Mouse (Mus musculus) c-Kit-positive CD71-negative TER-119-negative erythroid progenitor cells, embryonic 14.5 days (primary cell): ENCODE data around the gene Fndc7.
"Not testable (repeated sequence)": the region's sequence is repeated elsewhere in the genome, so short reads cannot be mapped to it uniquely, and the experiment has no call there.

ENCODE experiments used
- DNase-seq: peaks from one replicate; pipeline ENCODE4 v3.0.0-alpha.2; 2013; ENCODE audit warnings: low read depth

Fndc7 gene

DNA sequence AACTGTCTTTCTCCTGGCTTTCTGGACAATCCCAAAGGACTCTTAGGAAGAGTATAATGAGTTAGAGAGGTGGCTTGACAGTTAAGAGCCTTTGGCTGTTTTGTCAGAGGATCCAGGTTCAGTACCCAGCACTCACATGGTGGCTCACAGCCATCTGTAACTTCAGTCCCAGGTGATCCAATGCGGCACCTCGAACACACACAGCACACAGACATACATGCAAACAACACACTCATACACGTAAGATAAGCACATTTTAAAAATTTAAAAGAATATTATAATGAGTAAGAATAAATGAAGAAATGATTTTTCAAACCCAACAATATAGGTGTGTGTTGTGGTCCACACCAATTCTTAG, 2.2 kb downstream of the Fndc7 start:
- DNase-seq = no peak

DNA sequence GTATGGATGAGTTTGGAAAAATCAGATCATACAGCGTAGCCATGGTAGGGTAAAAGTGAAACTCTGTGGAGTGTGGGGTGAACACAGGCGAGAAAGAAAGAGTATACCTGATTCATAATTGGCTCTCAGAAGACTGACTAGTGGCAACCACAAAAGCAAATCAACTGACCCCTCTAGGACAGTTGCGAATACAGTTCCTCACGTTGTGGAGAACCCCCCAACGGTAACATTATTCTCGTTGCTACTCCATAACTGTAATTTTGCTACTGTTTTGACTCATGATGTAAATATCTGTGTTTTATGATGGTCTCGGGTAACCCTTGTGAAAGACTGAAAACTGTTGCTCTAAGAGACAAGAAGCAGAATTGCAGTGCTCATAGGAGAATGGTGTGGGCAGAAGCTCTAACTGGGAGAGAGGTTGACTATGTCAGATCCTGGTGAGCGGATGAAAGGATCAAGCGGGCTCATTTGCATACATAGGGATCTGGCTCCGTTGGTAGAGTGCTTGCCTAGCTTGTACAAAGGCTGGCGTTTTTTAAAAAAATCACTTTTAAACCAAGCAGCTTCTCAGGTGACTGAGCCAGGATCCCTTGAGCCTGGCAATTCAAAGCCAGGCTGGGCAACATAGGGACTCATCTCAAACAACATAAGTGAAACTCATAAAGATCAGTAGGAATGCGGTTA, 2.7 kb downstream of the Fndc7 start:
- DNase-seq = no peak

DNA sequence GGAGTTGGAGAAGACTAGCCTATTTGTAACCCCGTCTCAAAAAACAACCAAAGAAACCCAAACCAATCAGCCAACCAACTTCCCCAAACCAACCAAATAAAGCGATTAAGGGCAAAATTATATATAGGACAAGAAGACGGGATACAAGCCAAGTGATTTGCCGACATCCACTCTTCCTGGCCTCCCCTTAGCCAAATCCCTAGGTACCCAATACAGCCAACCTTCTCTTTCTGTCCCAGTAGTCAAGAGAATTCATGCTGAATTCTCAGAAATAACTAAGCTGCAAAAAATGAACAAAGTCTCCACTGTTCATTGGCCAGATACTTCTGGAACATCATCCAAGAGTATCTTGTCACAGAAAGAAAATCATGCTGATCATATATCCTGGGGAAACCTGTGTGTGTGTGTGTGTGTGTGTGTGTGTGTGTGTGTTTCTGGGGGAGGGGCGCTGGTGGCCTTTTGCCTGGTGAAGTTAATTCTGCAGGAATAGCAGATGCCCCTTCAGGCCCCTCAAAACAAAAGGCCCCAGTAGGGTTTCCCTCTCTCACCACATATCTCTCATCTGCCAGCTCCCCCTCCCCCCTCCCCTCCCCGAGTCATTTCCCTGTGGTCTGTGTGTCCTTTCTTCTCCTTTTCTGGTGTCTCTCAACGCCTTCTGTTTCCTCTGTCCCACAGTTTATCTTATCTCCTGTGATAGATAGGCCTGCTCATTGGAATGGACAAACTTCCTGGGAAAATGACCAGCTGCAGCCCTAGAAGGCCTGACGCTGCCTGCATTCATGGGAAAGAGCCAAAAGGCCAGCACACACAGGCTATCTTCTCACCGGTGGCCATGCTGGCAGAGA, 3.9 kb downstream of the Fndc7 start:
- no peak for DNase-seq

DNA sequence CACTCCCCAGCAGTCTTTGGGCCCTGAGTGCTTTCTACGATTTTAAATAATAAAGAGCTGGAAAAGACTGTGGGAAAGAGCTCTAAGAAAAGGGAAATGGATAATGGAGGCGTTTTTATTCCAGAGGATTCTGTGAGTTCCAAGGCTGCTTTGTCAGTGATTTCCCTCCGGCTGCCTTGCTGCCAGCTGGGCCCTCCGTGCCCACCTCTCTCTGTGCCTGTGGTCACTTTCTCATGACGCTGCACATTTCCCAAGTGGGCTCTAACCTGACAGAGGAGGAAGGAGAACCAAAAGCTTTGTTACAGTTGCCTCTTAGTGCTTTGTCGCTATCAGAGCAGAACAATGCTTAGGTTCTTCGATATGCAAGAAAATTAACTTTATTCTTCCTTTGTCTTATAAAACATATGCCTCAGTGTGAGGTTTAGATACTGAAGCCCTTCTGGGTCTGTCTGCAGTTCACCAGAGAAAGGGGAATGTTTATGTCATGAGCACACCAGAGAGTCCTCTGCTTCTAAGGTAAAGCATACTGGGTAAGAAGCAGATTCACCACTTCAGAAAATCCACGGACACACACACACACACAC, 5.0 kb downstream of the Fndc7 start:
- DNase-seq = no peak

DNA sequence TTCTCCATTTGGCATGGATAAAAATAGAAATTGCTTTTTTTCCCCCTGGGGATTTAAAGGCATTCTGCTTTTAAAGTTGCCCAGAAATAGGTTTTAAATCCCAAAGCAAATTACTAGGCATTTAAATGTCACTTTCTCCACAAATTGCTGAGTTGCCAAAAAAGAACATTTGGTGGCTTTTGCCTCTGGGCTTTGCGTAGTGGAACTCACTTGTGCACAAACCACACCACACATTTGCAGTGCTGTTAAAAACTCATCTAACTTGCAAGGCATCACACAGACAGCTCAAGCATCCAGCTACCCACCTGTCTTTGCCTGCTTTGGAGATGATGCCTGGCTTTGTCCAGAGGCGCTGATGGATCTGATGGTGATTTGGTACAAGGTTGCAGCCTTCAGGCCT, 6.7 kb downstream of the Fndc7 start:
- no peak for DNase-seq

DNA sequence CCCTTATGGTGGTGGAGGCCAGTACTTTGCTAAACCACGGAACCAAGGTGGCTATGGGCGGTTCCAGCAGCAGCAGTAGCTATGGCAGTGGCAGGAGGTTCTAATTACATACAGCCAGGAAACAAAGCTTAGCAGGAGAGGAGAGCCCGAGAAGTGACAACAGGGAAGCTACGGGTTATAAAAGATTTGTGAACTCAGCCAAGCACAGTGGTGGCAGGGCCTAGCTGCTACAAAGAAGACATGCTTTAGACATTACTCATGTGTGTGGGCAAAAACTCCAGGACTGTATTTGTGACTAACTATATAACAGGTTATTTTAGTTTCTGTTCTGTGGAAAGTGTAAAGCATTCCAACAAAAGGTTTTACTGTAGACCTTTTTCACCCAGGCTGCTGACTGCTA, 7.9 kb downstream of the Fndc7 start:
- DNase-seq = not testable (repeated sequence)

DNA sequence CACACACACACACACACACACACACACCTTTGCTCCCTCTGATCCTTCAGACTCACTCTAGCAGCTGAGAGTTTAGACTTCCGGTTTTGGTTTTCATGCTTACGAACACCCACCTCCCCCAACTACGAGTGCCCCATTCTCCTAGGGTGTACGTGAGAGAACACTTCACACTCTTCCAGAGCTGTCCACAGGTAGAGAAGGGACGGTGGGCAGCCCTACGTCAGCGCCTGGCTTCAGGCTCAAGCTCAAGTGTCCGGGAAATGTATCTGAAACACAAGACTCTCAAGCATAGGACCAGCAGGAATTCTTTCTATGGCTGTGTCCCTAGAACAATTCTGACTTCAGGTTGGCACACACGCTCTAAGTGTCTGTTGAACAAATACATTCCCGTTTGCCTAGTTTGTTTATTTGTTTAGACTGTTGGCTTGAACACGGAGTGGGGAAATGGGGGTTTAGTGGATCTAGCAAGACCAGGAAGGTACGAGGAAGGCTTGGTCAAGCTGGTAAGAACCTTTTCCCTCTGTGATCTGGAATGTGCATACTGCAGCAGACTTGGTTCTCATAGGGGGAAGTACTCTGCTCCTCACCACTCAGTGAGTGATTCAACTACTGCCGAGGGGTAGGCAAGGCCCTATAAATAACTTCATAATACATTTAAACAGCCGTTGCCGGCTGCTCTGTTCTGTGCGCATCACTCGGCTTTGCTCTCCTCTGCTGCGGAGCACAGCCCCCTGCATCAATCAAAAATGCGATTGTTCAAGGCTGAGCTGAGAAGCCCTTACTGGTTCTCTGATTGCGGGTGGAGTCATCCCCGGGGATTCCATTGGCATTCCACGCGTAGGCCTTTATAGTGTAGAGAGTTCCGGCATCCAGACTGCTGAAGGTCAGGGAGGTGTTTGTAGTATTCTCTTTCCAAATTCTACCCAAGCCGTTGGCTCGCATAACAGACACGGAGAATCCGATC, 9.0 kb downstream of the Fndc7 start:
- no peak for DNase-seq

DNA sequence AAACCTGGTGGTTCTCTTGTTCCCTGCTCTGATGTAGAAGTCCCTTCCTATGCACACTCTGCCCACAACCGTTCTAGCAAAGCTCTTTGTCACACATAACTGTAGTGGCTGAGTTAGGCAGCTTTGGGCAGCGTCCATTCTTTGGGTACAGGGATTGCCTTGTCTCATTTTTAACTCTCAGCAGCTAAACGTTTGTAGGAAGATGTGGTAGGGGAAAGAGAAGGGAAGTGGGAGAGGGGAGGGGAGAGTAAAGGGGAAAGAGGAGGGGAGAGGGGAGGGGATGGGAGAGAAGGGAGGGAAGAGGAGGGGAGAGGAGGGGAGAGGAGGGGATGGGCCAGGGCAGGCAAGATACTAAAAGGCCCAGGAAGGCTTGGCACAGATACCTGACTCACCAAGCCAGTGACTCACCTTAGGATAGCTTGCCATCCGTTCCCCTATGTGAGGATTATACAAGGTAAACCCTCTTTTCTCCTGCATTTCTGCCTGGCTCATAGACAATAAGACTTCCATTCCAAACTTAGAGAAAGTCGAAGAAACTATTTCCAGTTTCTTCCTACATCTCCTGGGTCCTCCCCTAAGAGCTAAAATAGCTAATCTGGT, 9.9 kb downstream of the Fndc7 start:
- DNase-seq = no peak

DNA sequence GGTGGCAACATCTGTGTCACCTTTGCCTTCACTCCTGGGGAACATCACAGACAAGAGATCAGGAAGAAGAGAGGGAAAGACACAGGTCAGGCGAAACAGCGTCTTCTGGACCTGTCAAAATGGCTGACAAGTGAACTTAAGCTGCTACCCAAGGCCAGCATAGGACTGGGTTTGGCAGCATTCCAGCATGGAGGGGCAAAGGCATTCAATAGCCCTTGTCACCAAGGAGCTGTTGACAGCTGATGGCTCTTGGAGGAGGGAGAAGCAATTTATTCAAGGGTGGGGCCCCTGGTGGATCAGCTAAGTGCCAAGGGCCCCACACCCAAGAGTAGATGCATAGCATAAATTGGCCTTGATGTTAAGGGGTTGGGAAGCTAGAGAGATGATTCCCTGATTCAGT, 10.7 kb downstream of the Fndc7 start:
- DNase-seq = no peak

DNA sequence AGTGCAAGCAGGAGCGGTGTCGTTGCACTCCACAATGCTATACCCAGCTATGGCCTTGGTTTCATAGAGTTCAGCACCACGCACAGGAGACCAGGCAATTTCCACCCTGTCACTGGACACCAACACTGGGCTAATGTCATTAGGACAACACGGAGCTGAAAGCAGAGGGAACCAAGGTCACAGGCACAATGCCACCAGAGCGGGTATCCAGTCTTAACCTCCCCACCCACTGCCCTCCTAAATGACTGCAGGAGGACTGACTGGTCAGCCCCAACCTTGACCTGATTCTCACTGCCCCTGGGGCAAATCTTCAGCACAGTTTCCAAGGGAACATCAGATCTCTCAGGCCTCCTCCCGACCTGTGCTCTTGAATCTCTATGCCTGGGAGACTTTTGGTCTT, 19.2 kb downstream of the Fndc7 start:
- no peak for DNase-seq

DNA sequence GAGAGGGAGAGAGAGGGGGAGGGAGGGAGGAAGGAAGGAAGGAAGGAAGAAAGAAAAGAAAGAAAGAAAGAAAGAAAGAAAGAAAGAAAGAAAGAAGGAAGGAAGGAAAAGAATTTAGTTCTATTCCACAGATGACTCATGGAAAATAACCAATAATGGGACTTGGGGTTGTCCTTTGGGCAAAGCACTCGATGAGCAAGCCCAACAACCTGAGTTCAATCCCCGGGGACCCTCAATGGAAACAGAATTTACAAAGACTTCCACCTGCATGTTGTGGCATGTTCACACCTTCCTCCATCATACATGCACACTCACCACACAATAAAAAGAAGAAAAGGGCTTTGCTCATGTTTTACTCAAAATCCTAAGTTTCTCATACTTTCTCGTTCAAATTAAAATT, 22.4 kb downstream of the Fndc7 start:
- no peak for DNase-seq

DNA sequence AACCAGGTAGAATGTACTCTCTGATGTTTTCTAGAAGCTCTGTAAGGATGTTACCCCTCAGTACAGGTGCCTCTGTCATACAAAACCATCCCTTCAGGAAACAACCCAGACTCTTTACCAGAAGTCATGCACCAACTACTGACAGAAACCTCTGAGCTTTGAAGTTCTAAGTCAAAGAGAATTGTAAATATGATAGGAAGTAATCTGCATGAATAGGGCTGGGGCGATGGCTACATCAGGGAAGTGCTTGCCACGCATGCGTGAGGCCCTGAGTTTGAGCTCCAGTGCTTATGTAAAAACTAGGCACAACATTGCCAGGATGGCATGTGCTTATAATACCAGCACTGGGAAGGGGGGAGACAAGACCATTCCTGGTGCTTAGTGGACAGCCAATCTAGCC, 24.1 kb downstream of the Fndc7 start:
- DNase-seq = no peak

DNA sequence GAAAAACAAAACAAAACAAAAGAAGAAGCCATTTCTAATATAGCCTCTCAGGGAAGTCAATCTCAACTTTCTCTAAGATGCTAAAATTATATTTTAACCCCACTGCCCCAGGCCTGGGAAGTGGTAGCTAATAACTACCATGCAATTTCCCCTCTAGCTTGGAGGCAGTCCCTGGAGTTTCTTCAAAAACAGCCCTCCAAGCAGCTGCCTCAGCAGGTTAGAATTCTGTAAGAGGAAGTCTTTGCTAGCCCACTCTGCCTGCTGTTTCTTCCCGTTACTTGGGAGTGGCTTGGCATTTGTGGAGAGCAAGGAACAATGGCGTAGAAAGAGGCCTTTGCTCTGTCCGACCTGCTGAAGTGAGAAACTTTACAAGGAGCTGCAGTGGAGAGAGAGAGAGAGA, 24.7 kb downstream of the Fndc7 start:
- DNase-seq = no peak

DNA sequence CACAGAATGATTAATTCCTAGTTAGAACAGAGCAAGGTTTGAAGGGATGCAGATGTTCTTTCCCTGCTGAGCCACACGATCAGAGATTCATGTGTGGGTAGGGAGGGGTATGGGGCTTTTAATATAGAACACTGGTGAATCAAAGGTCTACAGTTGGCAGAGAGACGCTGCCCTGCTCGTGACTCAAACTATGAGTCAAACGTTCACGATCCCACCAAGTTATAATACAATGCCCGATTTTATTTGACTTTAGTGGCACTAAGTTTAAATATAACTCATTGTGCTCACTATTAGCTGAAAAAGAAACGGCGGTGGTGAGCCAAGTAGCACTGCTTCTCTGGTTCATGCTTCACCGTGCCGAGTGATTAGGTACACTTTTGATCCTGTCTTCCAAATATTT, 26.7 kb downstream of the Fndc7 start:
- DNase-seq = no peak

DNA sequence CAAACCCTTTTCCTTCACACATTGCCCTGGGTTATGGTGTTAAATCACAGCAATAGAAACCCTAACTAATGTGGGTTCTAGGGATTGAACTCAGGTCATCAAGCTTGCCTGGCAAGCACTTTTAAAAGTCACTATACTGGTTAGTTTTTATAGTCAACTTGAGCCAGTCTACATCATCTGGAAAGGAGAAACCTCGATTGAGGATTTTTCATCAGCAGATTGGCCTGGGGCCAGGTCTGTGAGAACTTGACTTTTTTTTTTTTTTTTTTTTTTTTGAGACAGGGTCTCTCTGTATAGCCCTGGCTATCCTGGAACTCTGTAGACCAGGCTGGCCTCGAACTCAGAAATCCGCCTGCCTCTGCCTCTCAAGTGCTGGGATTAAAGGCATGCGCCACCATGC, 27.5 kb downstream of the Fndc7 start:
- not testable (repeated sequence) for DNase-seq

DNA sequence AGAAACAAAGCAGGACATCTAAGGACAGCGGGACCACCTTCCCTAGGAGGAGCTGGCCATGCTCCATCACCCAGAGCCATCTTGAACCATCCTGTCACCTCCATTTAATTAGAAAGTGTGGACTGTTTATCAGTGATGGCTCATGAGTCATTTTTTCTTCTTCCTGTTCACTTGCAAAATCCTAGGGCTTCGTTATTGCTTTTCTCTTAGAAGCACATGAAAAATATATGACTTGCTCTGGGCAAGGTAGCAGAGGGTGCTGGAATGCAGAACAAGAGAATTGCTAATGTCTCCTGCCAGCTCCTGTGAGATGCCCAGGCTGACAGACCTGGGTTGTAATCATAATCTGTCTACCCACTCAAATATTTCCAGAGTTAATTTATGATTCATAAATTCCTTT, 29.0 kb downstream of the Fndc7 start:
- no peak for DNase-seq

DNA sequence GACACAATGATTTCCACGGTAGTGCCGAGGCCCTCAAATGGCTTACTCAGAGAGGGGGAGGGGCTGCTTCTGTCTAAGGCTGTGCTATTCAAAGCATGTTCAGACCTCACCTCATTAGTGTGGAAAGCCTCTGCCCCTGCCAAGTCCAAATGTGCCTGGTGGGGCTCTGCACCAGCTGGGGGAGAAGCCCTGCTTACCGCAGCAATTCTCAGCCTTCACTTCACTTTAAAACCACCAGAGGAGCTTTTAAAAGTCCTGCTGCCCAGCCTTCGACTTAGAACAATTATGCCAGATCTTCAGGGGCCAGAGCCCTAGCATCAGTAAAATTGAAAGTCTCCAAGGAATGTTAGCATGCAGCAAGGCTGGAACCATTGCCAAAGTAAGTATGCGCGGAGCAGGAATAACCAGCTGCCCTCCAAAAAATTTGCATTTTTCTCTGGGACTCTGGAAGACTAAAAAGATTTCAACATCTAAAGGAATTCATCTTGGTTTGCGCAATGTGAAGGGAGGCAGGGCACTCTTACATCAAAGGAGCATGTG, 31.5 kb downstream of the Fndc7 start:
- no peak for DNase-seq

DNA sequence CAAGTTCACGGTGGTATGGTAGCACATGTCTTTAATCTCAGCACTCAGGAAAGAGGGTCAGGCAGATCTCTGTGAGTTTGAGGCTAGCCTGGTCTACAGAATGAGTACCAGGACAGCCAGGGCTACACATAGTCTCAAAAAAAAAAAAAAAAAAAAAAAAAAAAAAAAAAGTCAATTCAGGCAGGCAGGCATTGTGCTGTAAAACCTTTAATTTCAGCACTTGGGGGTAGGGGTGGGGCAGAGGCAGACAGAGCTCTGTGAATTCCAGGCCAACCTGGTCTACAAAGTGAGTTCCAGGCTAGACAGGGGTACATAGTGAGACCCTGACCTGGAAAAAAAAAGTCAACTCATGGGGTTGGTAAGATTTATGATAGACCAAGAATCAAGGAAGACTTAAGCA, 32.1 kb downstream of the Fndc7 start:
- DNase-seq = no peak

DNA sequence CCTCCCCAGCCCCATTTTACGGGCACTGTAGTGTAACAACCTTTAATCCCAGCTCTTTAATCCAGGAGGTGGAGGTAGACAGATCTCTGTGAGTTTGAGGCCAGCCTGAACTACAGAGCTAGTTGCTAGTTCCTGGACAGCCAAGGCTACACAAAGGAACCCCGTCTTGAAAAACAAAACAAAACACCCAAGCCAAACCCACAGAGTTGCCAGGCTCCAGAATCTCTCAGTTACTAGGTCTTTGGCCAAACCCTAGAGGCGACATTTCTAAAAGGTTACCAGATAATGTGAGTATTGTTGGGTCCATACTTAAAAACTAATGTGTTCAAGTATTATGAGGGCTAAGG, 32.7 kb downstream of the Fndc7 start:
- DNase-seq = no peak

DNA sequence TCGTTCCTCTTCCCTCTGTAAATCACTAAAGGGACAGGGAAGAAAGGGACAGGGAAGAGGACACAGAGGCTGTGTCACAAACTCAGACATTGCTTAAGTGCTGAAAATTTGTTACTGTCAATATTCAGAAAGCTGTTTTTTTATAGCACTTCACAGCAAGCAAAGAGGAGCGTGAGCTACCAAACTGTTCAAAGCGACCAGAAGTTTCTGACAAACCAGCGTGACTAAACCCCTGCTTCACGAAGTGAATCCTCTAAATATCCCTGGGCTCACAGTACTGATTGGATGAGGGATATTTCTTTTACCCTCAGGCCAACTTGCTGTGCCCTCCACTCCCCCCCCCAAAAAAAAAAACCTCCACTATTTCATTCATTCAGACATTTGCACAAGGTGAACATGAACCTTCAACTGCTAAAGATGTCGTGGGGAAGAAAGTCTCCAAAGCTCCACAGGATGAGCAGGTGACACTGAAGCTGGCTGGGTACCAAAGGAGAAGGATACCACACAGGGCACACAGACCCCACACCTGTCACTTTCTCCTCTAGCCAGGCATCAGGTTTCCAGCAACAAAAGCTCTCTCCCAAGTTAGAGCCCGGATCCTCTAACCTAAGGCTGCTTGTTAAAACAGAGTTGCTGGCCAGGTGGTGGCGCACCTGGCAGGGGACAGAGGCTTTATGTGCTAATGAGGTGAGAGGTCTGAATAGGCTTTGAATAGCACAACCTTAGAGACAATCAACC, 33.3 kb downstream of the Fndc7 start:
- no peak for DNase-seq

DNA sequence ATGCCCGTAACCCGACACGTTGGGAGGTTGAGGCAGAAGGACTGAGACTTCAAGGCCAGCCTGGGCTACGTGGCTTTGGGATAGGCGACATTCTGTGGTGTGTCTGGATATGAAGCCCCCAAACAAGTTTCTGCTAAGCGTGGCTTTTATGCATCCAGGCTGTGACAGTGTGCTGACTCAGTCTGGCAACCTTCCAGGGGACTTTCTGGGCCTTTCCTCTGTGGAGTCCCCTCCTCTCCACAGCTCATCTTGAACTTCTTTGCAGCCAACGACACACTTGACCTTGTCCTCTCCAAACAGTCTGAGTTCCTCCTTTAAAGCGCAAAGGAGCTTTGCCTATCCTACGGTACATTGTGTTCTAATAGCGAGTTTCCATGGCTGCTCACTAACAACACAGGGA, 33.9 kb downstream of the Fndc7 start:
- no peak for DNase-seq
